Mouse (Mus musculus) small intestine, adult 2 months (tissue): ENCODE data around the gene Gsdma.
"Not testable (repeated sequence)": the region's sequence is repeated elsewhere in the genome, so short reads cannot be mapped to it uniquely, and the experiment has no call there.

Experiments
- CTCF ChIP-seq: fragments of 200-500 bp; IDR thresholded peaks from 2 replicates; pipeline ENCODE4 v1.5.1; 2012; ENCODE audit warnings: low read depth, mild to moderate bottlenecking, control low read depth, inconsistent platforms, low read length, moderate library complexity, mixed read lengths; ENCODE audit not compliant: insufficient replicate concordance, insufficient read length; ENCODE audit errors: extremely low read depth
- POLR2A ChIP-seq: fragments of 200-500 bp; IDR thresholded peaks from 2 replicates; pipeline ENCODE4 v1.6.1; 2012; ENCODE audit warnings: low read depth, mild to moderate bottlenecking, control low read depth, inconsistent platforms, low read length, moderate library complexity

DNA sequence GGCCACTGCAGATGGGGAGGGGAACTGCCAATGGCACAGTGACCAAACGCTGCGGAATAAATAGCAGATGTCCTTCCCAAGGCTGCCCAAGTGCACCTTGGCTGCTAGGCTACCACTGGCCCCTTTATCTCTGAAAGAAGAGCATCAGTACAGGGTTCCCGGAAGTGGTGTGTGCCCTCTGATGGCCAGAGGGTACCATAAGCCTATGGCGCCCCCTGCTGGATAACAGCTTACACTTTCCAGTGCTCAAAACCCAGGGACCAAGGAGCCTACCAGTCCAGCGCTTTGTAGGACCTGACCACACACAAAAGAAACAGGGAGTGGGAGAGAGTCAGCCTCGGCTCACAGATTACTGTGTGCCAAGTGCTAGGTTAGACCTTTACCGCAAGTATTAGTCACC is 9.1 kb upstream of the Gsdma start:
- TF ChIP-seq POLR2A, result not testable (repeated sequence)
- peak; percentile 71; the same call in 1 of the 2 replicates for TF ChIP-seq CTCF
